Mouse (Mus musculus) intestine, postnatal 0 days (tissue): Measurements from ENCODE around the gene Psme3. TPM values are rescaled to one million over a fixed set of nuclear protein-coding genes. Genes with fewer than 3 reads are reported as not detected.
"Not testable (repeated sequence)": the region's sequence is repeated elsewhere in the genome, so short reads cannot be mapped to it uniquely, and the experiment has no call there.

Source experiments
- ATAC-seq: fragments of 200-750 bp; cut with Nextera tagmentation; 2 replicates; pipeline ENCODE4 v1.8.0; 2017; ENCODE audit warnings: mild to moderate bottlenecking, moderate TSS enrichment, moderate library complexity
- H3K27ac ChIP-seq: fragments of 300-500 bp; sonication (generic); 2 replicates; pipeline ENCODE4 v1.5.1; 2014; ENCODE audit warnings: mild to moderate bottlenecking, low read depth, low read length, moderate library complexity
- H3K27me3 ChIP-seq: fragments of 300-500 bp; sonication (generic); replicated peaks from 2 replicates; pipeline ENCODE4 v1.6.1; 2014; ENCODE audit warnings: low read length, mixed read lengths; ENCODE audit not compliant: control insufficient read depth, insufficient read depth
- H3K36me3 ChIP-seq: fragments of 300-500 bp; sonication (generic); 2 replicates; pipeline ENCODE4 v1.6.1; 2014; ENCODE audit warnings: mild to moderate bottlenecking, moderate library complexity; ENCODE audit not compliant: control insufficient read depth, insufficient read depth
- H3K4me1 ChIP-seq: fragments of 300-500 bp; sonication (generic); replicated peaks from 2 replicates; pipeline ENCODE4 v1.6.1; 2014; ENCODE audit warnings: antibody characterized with exemption, low read length, mixed read lengths; ENCODE audit not compliant: control insufficient read depth, insufficient read depth
- H3K4me2 ChIP-seq: fragments of 300-500 bp; sonication (generic); replicated peaks from 2 replicates; pipeline ENCODE4 v1.6.1; 2014; ENCODE audit warnings: low read depth, mild to moderate bottlenecking, moderate library complexity
- H3K4me3 ChIP-seq: fragments of 300-500 bp; sonication (generic); 2 replicates; pipeline ENCODE4 v1.5.1; 2014; ENCODE audit warnings: low read depth, low read length
- H3K9ac ChIP-seq: fragments of 300-500 bp; sonication (generic); 2 replicates; pipeline ENCODE4 v1.6.1; 2014; ENCODE audit warnings: mild to moderate bottlenecking, low read depth, low read length
- H3K9me3 ChIP-seq: fragments of 300-500 bp; sonication (generic); 2 replicates; pipeline ENCODE4 v1.6.1; 2016; ENCODE audit warnings: mixed run types; ENCODE audit not compliant: control insufficient read depth
- CTCF ChIP-seq: sonication (generic); IDR thresholded peaks from 2 replicates; pipeline ENCODE4 v1.5.1; 2016; ENCODE audit warnings: low read depth, mild to moderate bottlenecking, control low read depth, antibody characterized with exemption, moderate library complexity
- WGBS: fragments of 180-500 bp; shearing (Covaris S2); extraction: QIAGEN DNeasy Blood & Tissue Kit; methylation state at CpG from one replicate; pipeline ENCODE4 v1.1.7; 2014; 5-methylcytosine and 5-hydroxymethylcytosine counted together
- polyA plus RNA-seq: library from polyadenylated mRNA; unstranded; fragments of >200 nt; fragmentation: Nextera tagmentation; extraction: Ambion mirVana; gene quantifications from 2 replicates; pipeline ENCODE4 v1.2.1, GENCODE M21; 2015

Gene Psme3
- polyA plus RNA-seq, 1 experiment from 2014 or later: 59.5 TPM

GRCm38 (mm10) chr11:101328941-101329635 lies 13.1 kb downstream of the Psme3 start:
- H3K4me1 ChIP-seq: no peaks in the 10 kb centered on the region
- H3K9ac ChIP-seq: no peak overlapping the region
- H3K4me2 ChIP-seq: no peak overlapping the region
- ATAC-seq: no peak
- H3K27ac ChIP-seq: no peak overlapping the region
- WGBS: 72% methylated on average over 6 of the region's 6 CpGs
- no peaks in the 10 kb centered on the region for H3K27me3 ChIP-seq
- no peaks in the 10 kb centered on the region for H3K9me3 ChIP-seq
- TF ChIP-seq CTCF: no peak
- no peak overlapping the region for H3K4me3 ChIP-seq
- H3K36me3 ChIP-seq: peaks cover 19% of the 10 kb centered on the region

- H3K27ac ChIP-seq: no peak within 1 kb of the TSS; the same call in 1 of the 2 replicates
- peak within 1 kb of the TSS; percentile 14; the same call in 1 of the 2 replicates for H3K4me3 ChIP-seq
- H3K9ac ChIP-seq: no peak within 1 kb of the TSS
- H3K36me3 ChIP-seq: peaks cover 6% of the 10 kb centered on the region; the same call in 1 of the 2 replicates
- no peaks in the 10 kb centered on the region for H3K27me3 ChIP-seq
- peak within 1 kb of the TSS; percentile 44 for H3K4me2 ChIP-seq
- no peaks in the 10 kb centered on the region for H3K4me1 ChIP-seq
- no peak for TF ChIP-seq CTCF
- no peak for ATAC-seq
- 59% methylated on average over 7 of the region's 7 CpGs for WGBS
- H3K9me3 ChIP-seq: no peaks in the 10 kb centered on the region
These were observed 14.4 kb downstream of the Psme3 start, which contains the start of gene Aoc3 for GRCm38 (mm10) chr11:101330371-101330924. Aoc3 (plus strand) TSS chr11:101330605.

GRCm38 (mm10) chr11:101330961-101331360 lies 14.9 kb downstream of the Psme3 start:
- peak overlapping the region; percentile 44 for H3K4me2 ChIP-seq
- H3K27ac ChIP-seq: not testable (repeated sequence)

GRCm38 (mm10) chr11:101332537-101332936 lies 16.5 kb downstream of the Psme3 start:
- ATAC-seq: no peak
- H3K4me2 ChIP-seq: peak overlapping the region; percentile 44
- no peaks in the 10 kb centered on the region for H3K27me3 ChIP-seq
- H3K9ac ChIP-seq: no peak overlapping the region
- H3K27ac ChIP-seq: no peak overlapping the region
- 73% methylated on average over 3 of the region's 3 CpGs for WGBS
- H3K36me3 ChIP-seq: no peaks in the 10 kb centered on the region
- H3K9me3 ChIP-seq: no peaks in the 10 kb centered on the region
- H3K4me3 ChIP-seq: peak overlapping the region; percentile 9; the same call in 1 of the 2 replicates
- H3K4me1 ChIP-seq: no peaks in the 10 kb centered on the region
- TF ChIP-seq CTCF: no peak

More at GRCm38 (mm10) chr11:101330961-101331360, 14.9 kb downstream of the Psme3 start:
- 72% methylated on average over 6 of the region's 6 CpGs for WGBS
- not testable (repeated sequence) for H3K36me3 ChIP-seq, ATAC-seq, H3K9ac ChIP-seq, H3K27me3 ChIP-seq, H3K9me3 ChIP-seq, H3K4me1 ChIP-seq
- peak overlapping the region; percentile 14; the same call in 1 of the 2 replicates for H3K4me3 ChIP-seq

- Histone ChIP-seq H3K9me3 (no peaks in the 10 kb centered on the region), H3K4me2 (peak overlapping the region; percentile 40), H3K36me3 (no peaks in the 10 kb centered on the region), H3K27ac (no peak overlapping the region), H3K4me3 (peak overlapping the region; percentile 17), H3K27me3 (no peaks in the 10 kb centered on the region), H3K9ac (no peak overlapping the region), H3K4me1 (no peaks in the 10 kb centered on the region)
- no peak for ATAC-seq
- TF ChIP-seq CTCF: no peak
- whole genome bisulfite sequencing: 59% methylated on average over 10 of the region's 10 CpGs
These were observed 18.0 kb downstream of the Psme3 start for GRCm38 (mm10) chr11:101334023-101334422.

GRCm38 (mm10) chr11:101334516-101334915 lies 18.5 kb downstream of the Psme3 start:
- H3K4me3 ChIP-seq: no peak overlapping the region
- no peaks in the 10 kb centered on the region for H3K4me1 ChIP-seq
- ATAC-seq: no peak
- peak overlapping the region; percentile 40 for H3K4me2 ChIP-seq
- no peaks in the 10 kb centered on the region for H3K27me3 ChIP-seq
- H3K27ac ChIP-seq: no peak overlapping the region
- no peaks in the 10 kb centered on the region for H3K9me3 ChIP-seq
- 45% methylated on average over 6 of the region's 6 CpGs for WGBS
- TF ChIP-seq CTCF: no peak
- no peak overlapping the region for H3K9ac ChIP-seq
- H3K36me3 ChIP-seq: no peaks in the 10 kb centered on the region
